Mouse (Mus musculus): ENCODE measurements around the gene Gas2l1.
"Not testable (repeated sequence)": the region's sequence is repeated elsewhere in the genome, so short reads cannot be mapped to it uniquely, and the experiment has no call there.

The Gas2l1 gene

GRCm38 (mm10) chr11:5065056-5065821 is at the start of gene Gas2l1:
Gene Gas2l1 (minus strand): TSS chr11:5065327.
- peak; percentile 94 for DNase-seq

GRCm38 (mm10) chr11:5113645-5114044 is 48.5 kb upstream of the Gas2l1 start:
- no peak for DNase-seq

GRCm38 (mm10) chr11:5109441-5109840 is 44.3 kb upstream of the Gas2l1 start:
- DNase-seq: peak in 1 of 2 experiments; percentile 52

GRCm38 (mm10) chr11:5103986-5104509 is 38.9 kb upstream of the Gas2l1 start:
- DNase-seq: peak in 1 of 2 experiments; percentile 13

GRCm38 (mm10) chr11:5102384-5102783 is 37.3 kb upstream of the Gas2l1 start:
- DNase-seq: no peak

GRCm38 (mm10) chr11:5101641-5102040 is 36.5 kb upstream of the Gas2l1 start:
- no peak for DNase-seq

GRCm38 (mm10) chr11:5100801-5101200 is 35.7 kb upstream of the Gas2l1 start:
- DNase-seq: peak in 1 of 2 experiments; percentile 26

- peak; percentile 28 to 46 for DNase-seq
Observed at GRCm38 (mm10) chr11:5100283-5100682, 35.2 kb upstream of the Gas2l1 start.

GRCm38 (mm10) chr11:5099576-5100183 is 34.6 kb upstream of the Gas2l1 start:
- DNase-seq: peak; percentile 83 to 87

GRCm38 (mm10) chr11:5098736-5099542 is 33.8 kb upstream of the Gas2l1 start, which contains the start of the genes Rhbdd3 and Ewsr1:
Gene Rhbdd3 (plus strand): TSS chr11:5098926.
Gene Ewsr1 (minus strand): TSS chr11:5099266.
- peak; percentile 99 for DNase-seq

GRCm38 (mm10) chr11:5098035-5098735 is 33.1 kb upstream of the Gas2l1 start:
- peak; percentile 48 to 66 for DNase-seq

GRCm38 (mm10) chr11:5096480-5097020 is 31.4 kb upstream of the Gas2l1 start:
- no peak for DNase-seq

- DNase-seq: peak in 1 of 2 experiments; percentile 14
Observed at GRCm38 (mm10) chr11:5095877-5096276, 30.8 kb upstream of the Gas2l1 start.

GRCm38 (mm10) chr11:5091706-5092105 is 26.6 kb upstream of the Gas2l1 start:
- DNase-seq: no peak

- DNase-seq: no peak
Observed at GRCm38 (mm10) chr11:5089147-5089546, 24.0 kb upstream of the Gas2l1 start.

GRCm38 (mm10) chr11:5076843-5077242 is 11.7 kb upstream of the Gas2l1 start:
- DNase-seq: not testable (repeated sequence)

GRCm38 (mm10) chr11:5075760-5076159 is 10.6 kb upstream of the Gas2l1 start:
- no peak for DNase-seq

GRCm38 (mm10) chr11:5074882-5075281 is 9.8 kb upstream of the Gas2l1 start:
- peak; percentile 53 to 67 for DNase-seq

GRCm38 (mm10) chr11:5068126-5068971 is 3.2 kb upstream of the Gas2l1 start:
- peak in 1 of 2 experiments; percentile 19 for DNase-seq

GRCm38 (mm10) chr11:5067063-5067462 is 1.9 kb upstream of the Gas2l1 start:
- DNase-seq: no peak

Measured in cerebellum, postnatal 10 days (tissue).